Mouse (Mus musculus) forelimb bud, embryonic 11.5 days (tissue): Measurements from ENCODE around the gene Bdh1.
"Not testable (repeated sequence)": the region's sequence is repeated elsewhere in the genome, so short reads cannot be mapped to it uniquely, and the experiment has no call there.

Experiments
- DNase-seq: peaks from one replicate; pipeline ENCODE4 v3.0.0-alpha.2; 2012; ENCODE audit warnings: low read depth, low spot score

Gene Bdh1

GRCm38 (mm10) chr16:31422000-31422399 is at the start of gene Bdh1:
Gene Bdh1, plus strand, starts transcription at chr16:31422280.
- no peak for DNase-seq

GRCm38 (mm10) chr16:31372316-31372715 is 49.8 kb upstream of the Bdh1 start:
- not testable (repeated sequence) for DNase-seq

GRCm38 (mm10) chr16:31375877-31376582 is 46.0 kb upstream of the Bdh1 start:
- DNase-seq, result not testable (repeated sequence)

GRCm38 (mm10) chr16:31388269-31388668 is 33.8 kb upstream of the Bdh1 start:
- not testable (repeated sequence) for DNase-seq

GRCm38 (mm10) chr16:31399231-31399630 is 22.8 kb upstream of the Bdh1 start:
- DNase-seq, result no peak

GRCm38 (mm10) chr16:31400908-31401692 is 21.0 kb upstream of the Bdh1 start:
- no peak for DNase-seq

GRCm38 (mm10) chr16:31402096-31402495 is 20.0 kb upstream of the Bdh1 start:
- no peak for DNase-seq

- DNase-seq, result no peak
Observed at GRCm38 (mm10) chr16:31403971-31404370, 18.1 kb upstream of the Bdh1 start.

- DNase-seq, result no peak
Observed at GRCm38 (mm10) chr16:31405040-31405439, 17.0 kb upstream of the Bdh1 start.

- DNase-seq, result no peak
Observed at GRCm38 (mm10) chr16:31407872-31408271, 14.2 kb upstream of the Bdh1 start.

GRCm38 (mm10) chr16:31410969-31411368 is 11.1 kb upstream of the Bdh1 start:
- no peak for DNase-seq

- no peak for DNase-seq
Observed at GRCm38 (mm10) chr16:31412321-31412720, 9.8 kb upstream of the Bdh1 start.

GRCm38 (mm10) chr16:31413777-31414176 is 8.3 kb upstream of the Bdh1 start:
- no peak for DNase-seq

GRCm38 (mm10) chr16:31415885-31416450 is 6.1 kb upstream of the Bdh1 start:
- DNase-seq, result no peak

- no peak for DNase-seq
Observed at GRCm38 (mm10) chr16:31418704-31419103, 3.4 kb upstream of the Bdh1 start.

- DNase-seq, result no peak
Observed at GRCm38 (mm10) chr16:31419457-31419856, 2.6 kb upstream of the Bdh1 start.

- DNase-seq, result no peak
Observed at GRCm38 (mm10) chr16:31422722-31423121, 642 bp downstream of the Bdh1 start.

GRCm38 (mm10) chr16:31423368-31423767 is 1.3 kb downstream of the Bdh1 start:
- no peak for DNase-seq

- no peak for DNase-seq
Observed at GRCm38 (mm10) chr16:31424416-31425187, 2.5 kb downstream of the Bdh1 start.

- DNase-seq, result peak; percentile 77
Observed at GRCm38 (mm10) chr16:31425508-31425907, 3.4 kb downstream of the Bdh1 start.

GRCm38 (mm10) chr16:31426496-31427126 is 4.5 kb downstream of the Bdh1 start:
- no peak for DNase-seq
